Mouse (Mus musculus): Measurements from ENCODE around the gene Nsa2. TPM values are rescaled to one million over a fixed set of nuclear protein-coding genes. Genes with fewer than 3 reads are reported as not detected.

Nsa2 gene
- total and polyA plus RNA-seq, 3 experiments: 14.9 to 45.0 (median 42.0) TPM

DNA sequence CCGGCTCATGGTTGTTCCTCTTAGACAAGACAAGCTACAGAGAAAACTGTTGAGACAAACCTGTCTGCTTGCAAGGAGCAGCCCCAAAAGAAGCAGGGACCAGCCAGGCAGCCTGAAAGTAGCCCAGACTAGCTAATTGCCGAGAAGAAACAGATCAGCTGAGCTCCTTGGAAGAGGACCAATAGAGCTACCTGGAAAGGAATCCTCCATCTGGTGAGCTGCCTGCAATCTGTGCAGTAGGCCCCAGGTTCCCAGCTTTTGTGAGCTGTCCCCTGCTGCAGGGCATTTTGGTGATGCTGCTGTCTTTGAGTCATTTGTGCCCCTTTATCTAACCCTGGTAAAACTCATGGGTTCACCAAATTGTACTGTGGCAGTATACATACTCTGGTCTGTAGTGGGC, 57.5 kb downstream of the Nsa2 start:
- Histone ChIP-seq H3K79me2 (replicated peaks; ENCODE audit: control insufficient read depth, insufficient read depth, low read length) (no peaks in the 10 kb centered on the region), H3K9ac (ENCODE audit: low read depth, low read length) (no peak overlapping the region), H3K27me3 (ENCODE audit: control insufficient read depth, insufficient read depth, low read length) (no peaks in the 10 kb centered on the region), H3K27ac (no peak overlapping the region), H3K4me1 (ENCODE audit: control insufficient read depth, insufficient read depth, low read length) (no peaks in the 10 kb centered on the region), H3K4me3 (no peak overlapping the region), H3K36me3 (ENCODE audit: control insufficient read depth, insufficient read depth, low read length) (no peaks in the 10 kb centered on the region)
- no peak for TF ChIP-seq CTCF (IDR thresholded peaks at IDR 0.05)
- TF ChIP-seq EP300 (IDR thresholded peaks at IDR 0.05; ENCODE audit: insufficient read depth, low read depth, low read length): no peak
- TF ChIP-seq POLR2A (IDR thresholded peaks at IDR 0.05; ENCODE audit: insufficient read depth, low read depth, low read length): no peak
- intact Hi-C loops (cut with DNase I): no loop called here
- 79% methylated on average over 2 of the region's 2 CpGs for WGBS
- DNase-seq: no peak

Other genes with a start within 250 kb of the Nsa2 start
- gene Gcnt4, start 213.2 kb downstream of the Nsa2 start, total RNA-seq (2021): under 1 TPM; 0.11 to 0.13 TPM
- gene Gcnt4, start 213.2 kb downstream of the Nsa2 start, polyA plus RNA-seq (2012; rRNA removed): 0.03 and 0.04 TPM in 2 replicates
- gene 1700029F12Rik, start 103.6 kb downstream of the Nsa2 start, total RNA-seq (2021): not detected
- gene 1700029F12Rik, start 103.6 kb downstream of the Nsa2 start, polyA plus RNA-seq (2012; rRNA removed): 0.78 and 0.82 TPM in 2 replicates
- under 1 TPM; 0.42 to 0.50 TPM for gene Fam169a, start 70.7 kb downstream of the Nsa2 start, total RNA-seq (2021)
- gene Fam169a, start 70.7 kb downstream of the Nsa2 start, polyA plus RNA-seq (2012; rRNA removed): 0.12 and 0.26 TPM in 2 replicates
- gene Gm6169, start 38.7 kb downstream of the Nsa2 start, total RNA-seq (2021): 10 to 100 TPM in 1 of 2 experiments, not detected in 1; 10.7 TPM
- 1.2 and 2.5 TPM in 2 replicates for gene Gm6169, start 38.7 kb downstream of the Nsa2 start, polyA plus RNA-seq (2012; rRNA removed)
- 10 to 100 TPM; 43.0 to 54.7 TPM for gene Gfm2, start within 50 bp of the Nsa2 start, total RNA-seq (2021)
- gene Gfm2, start within 50 bp of the Nsa2 start, polyA plus RNA-seq (2012; rRNA removed): 27.9 and 50.2 TPM in 2 replicates
- 10 to 100 TPM; 21.2 to 21.7 TPM for gene Hexb, start 60.4 kb upstream of the Nsa2 start, total RNA-seq (2021)
- 21.3 and 26.5 TPM in 2 replicates for gene Hexb, start 60.4 kb upstream of the Nsa2 start, polyA plus RNA-seq (2012; rRNA removed)
- gene Enc1, start 103.2 kb upstream of the Nsa2 start, total RNA-seq (2021): 1 to 10 TPM; 7.7 to 10.0 TPM
- 5.2 and 6.3 TPM in 2 replicates for gene Enc1, start 103.2 kb upstream of the Nsa2 start, polyA plus RNA-seq (2012; rRNA removed)

Measured in heart, adult 2 months (tissue).